Mouse (Mus musculus): Measurements from ENCODE around the gene Nfia.

DNA sequence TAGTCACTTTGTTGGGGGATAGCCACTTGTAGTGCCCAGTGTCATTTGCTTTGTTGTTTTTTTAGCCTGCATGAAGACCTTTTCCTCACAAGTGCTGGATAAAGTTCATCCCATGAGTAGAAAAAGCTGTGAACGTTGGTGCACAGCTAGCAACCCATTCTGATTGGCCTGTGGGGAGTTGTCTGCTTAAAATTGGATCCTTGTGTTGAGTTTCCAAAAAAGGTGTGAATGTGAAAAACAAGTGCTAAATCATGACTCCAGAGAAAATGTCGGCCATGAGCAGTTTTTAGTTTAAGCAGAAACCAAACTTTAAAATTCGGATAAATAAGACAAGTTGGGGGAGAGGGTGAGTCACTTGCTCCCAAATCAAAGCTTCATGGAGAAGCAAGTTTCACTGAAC lies 259.3 kb downstream of the Nfia start:
- TF ChIP-seq CTCF (IDR thresholded peaks at IDR 0.05; ENCODE audit: low read depth, low read length) (no peak), TAL1 (conservative IDR thresholded peaks at IDR 0.05; ENCODE audit: low read depth, low read length) (no peak), POLR2AphosphoS5 (IDR thresholded peaks at IDR 0.05; ENCODE audit: insufficient replicate concordance, low read depth, low read length) (no peak)

All from G1E (cell line).